Mouse (Mus musculus) lung, adult 2 months (tissue): Measurements from ENCODE around the gene Epop.

Source experiments
- CTCF ChIP-seq: fragments of 200-500 bp; IDR thresholded peaks from 2 replicates; pipeline ENCODE4 v1.5.1; 2011; ENCODE audit warnings: mild to moderate bottlenecking, low read length, control low read depth; ENCODE audit not compliant: insufficient read depth
- POLR2A ChIP-seq: fragments of 200-500 bp; IDR thresholded peaks from 2 replicates; pipeline ENCODE4 v1.6.1; 2011; ENCODE audit warnings: low read depth, mild to moderate bottlenecking, control low read depth, low read length, borderline replicate concordance; ENCODE audit errors: extremely low read depth

- TF ChIP-seq CTCF (no peak), POLR2A (no peak)
Observed at GRCm38 (mm10) chr11:97635468-97636019, 6.0 kb upstream of the Epop start.
